Mouse (Mus musculus) limb, embryonic 12.5 days (tissue): Measurements from ENCODE around the gene Foxi1. TPM values are rescaled to one million over a fixed set of nuclear protein-coding genes. Genes with fewer than 3 reads are reported as not detected.

Experiments
- ATAC-seq: fragments of 200-750 bp; cut with Nextera tagmentation; 2 replicates; pipeline ENCODE4 v1.8.0; 2017; ENCODE audit warnings: low read depth, moderate TSS enrichment; ENCODE audit not compliant: insufficient number of reproducible peaks, insufficient read depth, low FRiP score, low TSS enrichment
- H3K27ac ChIP-seq: fragments of 300-500 bp; sonication (generic); 2 replicates; pipeline ENCODE4 v1.5.1; 2016; ENCODE audit warnings: mild to moderate bottlenecking, moderate library complexity
- H3K27me3 ChIP-seq: fragments of 300-500 bp; sonication (generic); 2 replicates; pipeline ENCODE4 v1.6.1; 2016; ENCODE audit warnings: mild to moderate bottlenecking, moderate library complexity
- H3K36me3 ChIP-seq: fragments of 300-500 bp; sonication (generic); 2 replicates; pipeline ENCODE4 v1.6.1; 2016; ENCODE audit warnings: mild to moderate bottlenecking, moderate library complexity
- H3K4me1 ChIP-seq: fragments of 300-500 bp; sonication (generic); replicated peaks from 2 replicates; pipeline ENCODE4 v1.6.1; 2016
- H3K4me2 ChIP-seq: fragments of 300-500 bp; sonication (generic); 2 replicates; pipeline ENCODE4 v1.6.1; 2016; ENCODE audit warnings: mild to moderate bottlenecking, moderate library complexity
- H3K4me3 ChIP-seq: fragments of 300-500 bp; sonication (generic); replicated peaks from 2 replicates; pipeline ENCODE4 v1.5.1; 2016; ENCODE audit warnings: mild to moderate bottlenecking
- H3K9ac ChIP-seq: fragments of 300-500 bp; sonication (generic); replicated peaks from 2 replicates; pipeline ENCODE4 v1.6.1; 2016; ENCODE audit warnings: mild to moderate bottlenecking, moderate library complexity
- H3K9me3 ChIP-seq: fragments of 300-500 bp; sonication (generic); 2 replicates; pipeline ENCODE4 v1.6.1; 2016; ENCODE audit warnings: mild to moderate bottlenecking, moderate library complexity
- WGBS: fragments of 180-500 bp; shearing (Covaris S2); methylation state at CpG from one replicate; pipeline ENCODE4 v1.1.7; 2016; 5-methylcytosine and 5-hydroxymethylcytosine counted together
- polyA plus RNA-seq: library from polyadenylated mRNA; unstranded; fragments of >200 nt; fragmentation: Nextera tagmentation; extraction: Ambion mirVana; gene quantifications from 2 replicates; pipeline ENCODE4 v1.2.1, GENCODE M21; 2016

Gene Foxi1
- polyA plus RNA-seq, 1 experiment from 2014 or later = not detected

DNA sequence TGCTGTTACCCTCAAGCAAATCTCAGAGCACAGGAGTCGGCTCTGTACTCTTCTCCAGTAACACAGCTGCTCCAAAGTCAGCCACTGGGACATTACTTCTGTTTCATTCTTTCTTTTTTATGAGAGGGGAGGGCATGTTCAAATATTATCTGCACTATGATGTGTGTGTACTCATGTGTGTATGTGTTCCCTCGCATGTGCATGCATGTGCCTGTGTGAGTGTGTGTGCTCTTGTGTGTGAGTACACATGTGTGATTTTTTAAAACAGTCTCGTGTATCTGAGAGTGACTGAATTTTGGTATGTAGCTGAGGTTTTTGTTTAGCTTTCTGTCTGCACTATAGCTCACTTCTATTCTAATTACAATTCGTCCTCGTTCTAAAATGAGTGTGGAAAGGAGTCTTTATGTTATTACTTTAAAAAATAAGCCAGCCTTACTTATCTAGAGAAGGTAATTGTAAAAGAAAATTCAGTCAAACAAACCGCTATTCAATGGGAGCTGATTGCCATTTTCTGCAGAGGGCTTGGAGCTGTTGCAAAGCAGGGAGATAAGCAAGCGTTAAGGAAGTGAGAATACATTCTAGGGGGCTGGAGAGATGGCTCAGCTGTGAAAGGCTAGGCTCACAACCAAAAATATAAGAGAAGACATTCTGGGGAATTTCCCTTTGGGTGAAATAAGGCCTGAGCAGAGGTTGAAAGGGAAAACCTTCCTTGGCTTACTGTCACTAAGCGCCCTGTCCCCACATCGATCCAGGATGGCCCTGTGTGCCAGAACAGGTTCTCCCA is 13.5 kb downstream of the Foxi1 start:
- Histone ChIP-seq H3K27ac (no peak overlapping the region), H3K27me3 (no peaks in the 10 kb centered on the region), H3K4me2 (no peak overlapping the region), H3K4me3 (no peak overlapping the region), H3K4me1 (no peaks in the 10 kb centered on the region), H3K9ac (no peak overlapping the region), H3K36me3 (no peaks in the 10 kb centered on the region), H3K9me3 (no peaks in the 10 kb centered on the region)
- 70% methylated on average over 9 of the region's 9 CpGs for WGBS
- no peak for ATAC-seq

DNA sequence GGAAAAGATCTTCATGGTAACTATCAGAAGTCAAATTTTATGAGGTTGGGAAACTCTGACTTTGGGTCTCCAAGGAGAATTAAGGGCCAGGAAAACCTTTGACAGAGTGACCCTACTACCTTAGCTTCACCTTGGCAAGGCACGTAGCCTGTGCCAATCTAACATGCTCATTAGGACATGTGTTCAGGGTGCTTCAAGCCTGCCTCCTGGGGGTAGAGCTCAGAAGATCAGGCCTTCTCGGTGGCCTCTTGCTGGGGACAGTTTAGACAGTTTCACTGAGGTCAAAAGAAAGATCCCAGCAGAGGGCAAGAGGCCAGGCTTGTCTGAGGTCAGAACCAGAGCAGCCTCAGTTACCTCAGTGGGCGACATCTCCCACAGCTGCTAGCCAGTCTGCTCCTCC is 14.2 kb downstream of the Foxi1 start:
- H3K27me3 ChIP-seq = no peaks in the 10 kb centered on the region

DNA sequence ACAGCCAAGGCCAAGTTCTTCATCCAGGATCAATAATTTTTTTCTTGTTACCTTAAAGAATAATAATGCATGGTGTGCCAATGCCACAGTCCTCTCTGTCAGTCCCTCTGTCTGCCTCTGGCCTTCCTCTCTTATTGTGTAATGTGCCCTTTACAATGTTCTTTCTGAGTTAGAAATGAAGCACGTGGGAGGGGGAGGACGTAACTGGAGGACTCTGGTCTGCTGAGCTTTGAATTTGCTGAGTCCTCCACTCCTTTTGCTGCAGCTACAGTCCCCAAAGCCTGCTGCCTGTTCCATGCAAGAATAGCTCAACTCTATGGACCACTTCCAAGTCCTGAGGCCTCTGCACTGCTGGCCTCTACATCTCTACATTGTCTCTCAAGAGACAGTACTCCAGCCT is 23.6 kb downstream of the Foxi1 start:
- Histone ChIP-seq H3K27ac (no peak overlapping the region), H3K4me2 (no peak overlapping the region), H3K4me1 (0 out of 2 replicates have a peak, but pooled peaks cover 3% of the 10 kb centered on the region), H3K27me3 (no peaks in the 10 kb centered on the region; the same call in 1 of the 2 replicates), H3K9me3 (no peaks in the 10 kb centered on the region), H3K9ac (no peak overlapping the region), H3K36me3 (no peaks in the 10 kb centered on the region), H3K4me3 (no peak overlapping the region)
- no peak for ATAC-seq
- WGBS = 84% methylated on average over 2 of the region's 2 CpGs

More for the DNA sequence above, 14.2 kb downstream of the Foxi1 start:
- WGBS = 48% methylated on average over 3 of the region's 3 CpGs
- no peaks in the 10 kb centered on the region for H3K4me1 ChIP-seq
- no peaks in the 10 kb centered on the region for H3K9me3 ChIP-seq
- no peaks in the 10 kb centered on the region for H3K36me3 ChIP-seq
- no peak for ATAC-seq
- no peak overlapping the region for H3K4me3 ChIP-seq
- H3K9ac ChIP-seq = no peak overlapping the region
- H3K27ac ChIP-seq = no peak overlapping the region
- no peak overlapping the region for H3K4me2 ChIP-seq

DNA sequence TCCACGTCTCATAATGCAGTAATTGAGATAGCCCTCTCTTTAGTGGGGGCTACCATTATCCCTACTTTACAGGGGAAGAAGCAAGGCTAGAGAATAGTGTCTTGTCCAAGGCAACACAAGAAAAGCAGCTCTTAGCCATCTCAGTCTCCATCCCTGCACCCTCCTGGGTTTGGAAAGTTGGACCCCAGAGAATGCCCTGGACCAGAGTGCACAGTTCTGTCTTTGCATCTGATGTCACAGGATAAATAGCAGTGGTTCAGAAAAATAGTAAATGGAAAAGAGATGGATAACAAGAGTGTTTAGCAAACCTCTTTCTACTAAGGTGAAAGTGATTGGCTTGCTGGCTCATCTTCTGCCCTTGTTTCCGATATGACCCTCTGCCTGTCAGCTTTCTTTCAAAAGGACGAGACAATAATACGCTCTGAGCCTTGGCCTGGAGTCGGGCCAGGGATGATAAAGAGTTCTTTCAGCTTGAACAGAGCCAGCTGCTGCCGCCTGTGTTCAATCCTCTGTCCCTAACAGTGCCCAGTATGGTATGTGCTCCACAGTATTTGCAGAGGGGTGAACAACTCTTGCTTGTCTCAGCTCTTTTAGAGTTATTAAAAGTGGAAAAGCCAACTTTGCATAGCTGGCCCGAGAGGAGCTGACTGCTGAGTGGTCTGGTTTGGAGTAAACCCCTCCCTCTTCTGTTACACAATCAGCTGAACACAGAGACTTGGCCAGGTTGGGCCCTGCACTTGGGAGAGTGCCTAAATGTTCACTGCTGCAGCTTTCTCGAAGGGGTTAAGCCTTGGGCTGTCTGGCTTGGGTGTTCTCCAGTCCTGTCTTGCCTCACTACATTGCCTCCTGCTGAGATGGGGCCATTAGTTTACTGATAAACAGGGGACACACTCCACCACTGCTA is 26.4 kb downstream of the Foxi1 start:
- WGBS = 64% methylated on average over 8 of the region's 8 CpGs
- Histone ChIP-seq H3K4me1 (0 out of 2 replicates have a peak, but pooled peaks cover 3% of the 10 kb centered on the region), H3K27ac (no peak overlapping the region), H3K27me3 (no peaks in the 10 kb centered on the region; the same call in 1 of the 2 replicates), H3K9me3 (no peaks in the 10 kb centered on the region), H3K36me3 (no peaks in the 10 kb centered on the region), H3K4me2 (no peak overlapping the region), H3K9ac (no peak overlapping the region), H3K4me3 (no peak overlapping the region)
- ATAC-seq = no peak

DNA sequence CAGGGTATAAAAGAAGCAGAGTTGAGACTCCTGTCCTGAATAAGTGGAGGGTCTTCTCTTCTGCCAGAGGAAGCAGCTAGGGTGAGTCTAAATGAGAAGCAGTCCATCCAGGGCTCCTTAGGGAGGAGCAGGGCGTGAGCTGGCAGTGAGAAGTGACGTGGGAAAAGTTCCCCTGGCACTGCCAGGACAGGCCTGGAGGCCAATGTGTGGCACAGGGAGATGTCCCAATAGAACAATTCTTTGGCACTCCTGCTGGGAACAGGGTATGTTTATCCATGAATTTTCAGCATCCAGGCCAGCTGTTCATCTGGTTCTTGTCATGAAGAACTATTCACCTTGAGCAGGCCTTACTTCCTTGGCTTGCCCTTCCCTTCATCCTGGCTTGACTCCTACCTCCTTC is 29.1 kb downstream of the Foxi1 start:
- Histone ChIP-seq H3K4me1 (0 out of 2 replicates have a peak, but pooled peaks cover 3% of the 10 kb centered on the region), H3K27me3 (no peaks in the 10 kb centered on the region; the same call in 1 of the 2 replicates), H3K27ac (no peak overlapping the region), H3K36me3 (no peaks in the 10 kb centered on the region), H3K9ac (no peak overlapping the region), H3K4me2 (no peak overlapping the region), H3K4me3 (no peak overlapping the region), H3K9me3 (no peaks in the 10 kb centered on the region)
- 71% methylated on average over 2 of the region's 2 CpGs for WGBS
- no peak for ATAC-seq

DNA sequence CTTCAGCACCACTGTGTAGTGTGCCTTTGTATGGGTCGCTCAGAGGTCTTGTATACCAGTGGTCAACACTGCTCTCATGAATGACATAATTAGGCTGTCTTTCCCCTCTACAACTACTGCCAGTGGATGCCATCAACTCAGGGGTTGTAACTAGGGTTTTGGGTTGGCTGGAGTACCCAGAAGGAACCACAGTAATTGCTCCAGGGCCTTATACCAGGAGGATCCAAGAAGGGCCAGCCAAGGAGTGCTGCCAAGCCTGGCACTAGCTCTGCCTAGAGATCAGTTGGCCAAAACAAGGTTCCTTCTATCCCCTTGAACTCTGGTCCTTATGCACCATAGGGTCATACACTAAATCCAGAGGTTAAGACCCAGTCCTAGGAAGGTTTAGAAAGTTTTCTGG is 31.5 kb downstream of the Foxi1 start:
- no peaks in the 10 kb centered on the region for H3K4me1 ChIP-seq
- H3K9me3 ChIP-seq = no peaks in the 10 kb centered on the region
- whole genome bisulfite sequencing = 77% methylated on average over 1 of the region's 1 CpGs
- H3K4me3 ChIP-seq = no peak overlapping the region
- H3K36me3 ChIP-seq = no peaks in the 10 kb centered on the region
- ATAC-seq = no peak
- H3K27me3 ChIP-seq = no peaks in the 10 kb centered on the region; the same call in 1 of the 2 replicates
- no peak overlapping the region for H3K4me2 ChIP-seq
- H3K9ac ChIP-seq = no peak overlapping the region
- no peak overlapping the region for H3K27ac ChIP-seq

DNA sequence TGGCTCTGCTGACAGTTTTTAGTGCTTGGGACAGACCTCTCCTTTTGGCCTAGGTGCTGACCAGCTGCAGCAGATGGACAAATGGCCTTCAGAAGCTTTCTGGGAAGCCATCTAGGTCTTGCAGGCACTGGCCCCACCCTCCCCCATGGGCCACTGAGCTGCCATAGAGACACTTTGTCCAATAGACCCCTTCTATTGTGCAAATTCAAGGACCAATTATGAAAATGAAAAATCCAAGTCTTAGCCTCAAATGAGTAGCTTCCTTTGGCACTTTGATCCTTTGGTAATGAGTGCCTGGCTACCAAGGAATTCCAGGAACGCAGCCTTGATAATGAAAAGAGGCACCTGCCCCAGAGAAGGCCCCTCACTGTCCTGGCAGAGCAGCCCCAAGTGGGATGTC is 36.7 kb downstream of the Foxi1 start:
- WGBS = 88% methylated on average over 1 of the region's 1 CpGs
- Histone ChIP-seq H3K27me3 (no peaks in the 10 kb centered on the region; the same call in 1 of the 2 replicates), H3K9ac (no peak overlapping the region), H3K27ac (no peak overlapping the region), H3K36me3 (no peaks in the 10 kb centered on the region), H3K4me2 (no peak overlapping the region), H3K4me3 (no peak overlapping the region), H3K4me1 (peaks cover 11% of the 10 kb centered on the region), H3K9me3 (no peaks in the 10 kb centered on the region)
- no peak for ATAC-seq

DNA sequence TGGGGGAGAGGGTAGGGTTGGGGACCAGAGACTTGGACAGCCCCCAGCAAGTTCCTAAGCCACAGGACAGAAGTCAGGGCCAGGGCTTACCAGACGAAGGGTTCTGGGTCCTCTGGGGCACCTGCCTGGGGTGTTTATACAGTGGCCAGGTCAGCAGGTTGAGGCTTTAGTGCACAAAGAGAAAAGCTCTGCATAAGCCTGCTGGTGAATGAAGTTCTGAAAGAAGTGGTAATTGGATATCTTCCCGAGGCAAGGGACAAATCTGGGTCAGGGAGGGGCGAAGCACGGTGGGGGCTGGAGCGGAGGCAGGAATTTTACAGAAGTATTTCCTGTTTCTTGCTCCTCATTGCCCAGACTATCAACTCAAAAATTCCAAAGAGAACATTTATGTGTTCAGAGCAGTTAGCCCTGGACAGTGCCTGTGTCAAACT is 38.4 kb downstream of the Foxi1 start:
- no peak overlapping the region for H3K27ac ChIP-seq
- ATAC-seq = peak; percentile 52
- no peak overlapping the region for H3K9ac ChIP-seq

DNA sequence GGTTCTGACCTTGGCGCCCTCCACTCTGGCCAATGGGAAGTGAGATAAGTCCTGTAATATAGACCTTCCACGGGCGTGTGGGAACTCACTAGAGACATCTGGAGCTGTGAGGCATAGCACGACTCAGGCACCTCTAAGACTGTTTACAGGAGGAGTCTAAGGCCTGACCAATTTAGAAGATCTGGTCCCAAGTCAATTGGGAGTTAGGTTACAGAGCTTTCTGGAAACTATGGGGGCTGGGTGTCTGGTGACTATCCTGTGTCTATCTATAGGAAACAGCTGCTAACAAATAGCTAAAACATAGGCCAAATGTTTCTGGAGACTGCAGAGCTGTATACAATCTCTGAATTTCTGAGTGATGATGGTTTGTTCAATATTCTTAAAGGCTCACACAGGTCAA is 41.5 kb downstream of the Foxi1 start:
- Histone ChIP-seq H3K4me2 (no peak overlapping the region), H3K4me3 (no peak overlapping the region), H3K4me1 (peaks cover 11% of the 10 kb centered on the region), H3K9ac (no peak overlapping the region), H3K27me3 (no peaks in the 10 kb centered on the region), H3K27ac (no peak overlapping the region), H3K36me3 (no peaks in the 10 kb centered on the region), H3K9me3 (no peaks in the 10 kb centered on the region)
- ATAC-seq = no peak
- WGBS = 48% methylated on average over 4 of the region's 4 CpGs

More for the DNA sequence above, 38.4 kb downstream of the Foxi1 start:
- Histone ChIP-seq H3K27me3 (no peaks in the 10 kb centered on the region), H3K36me3 (no peaks in the 10 kb centered on the region), H3K4me2 (no peak overlapping the region), H3K4me3 (no peak overlapping the region), H3K9me3 (no peaks in the 10 kb centered on the region), H3K4me1 (peaks cover 11% of the 10 kb centered on the region)
- WGBS = 24% methylated on average over 5 of the region's 5 CpGs

DNA sequence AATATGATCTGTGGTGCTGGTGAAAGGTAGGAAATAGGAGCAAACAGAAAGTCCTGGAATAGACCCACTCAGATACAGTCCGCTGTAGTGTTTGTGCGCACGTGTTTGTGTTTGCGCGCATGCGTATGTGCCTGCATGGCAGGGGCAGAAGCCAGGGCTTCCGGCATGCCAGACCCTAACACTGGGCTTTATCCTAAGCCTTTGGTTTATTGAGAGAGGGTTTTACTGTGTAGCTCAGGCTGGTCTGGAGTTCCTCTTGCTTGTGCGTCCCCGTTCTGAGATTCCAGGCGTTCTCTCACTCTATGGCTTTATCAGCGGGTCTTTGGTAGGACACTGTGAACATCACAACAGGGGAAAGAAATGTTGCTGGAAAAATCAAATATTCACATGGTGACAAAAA is 42.6 kb downstream of the Foxi1 start:
- Histone ChIP-seq H3K27ac (no peak overlapping the region), H3K9me3 (no peaks in the 10 kb centered on the region), H3K4me3 (no peak overlapping the region), H3K27me3 (no peaks in the 10 kb centered on the region), H3K4me2 (no peak overlapping the region), H3K36me3 (no peaks in the 10 kb centered on the region), H3K9ac (no peak overlapping the region), H3K4me1 (peaks cover 11% of the 10 kb centered on the region)
- ATAC-seq = no peak
- 90% methylated on average over 11 of the region's 11 CpGs for WGBS

DNA sequence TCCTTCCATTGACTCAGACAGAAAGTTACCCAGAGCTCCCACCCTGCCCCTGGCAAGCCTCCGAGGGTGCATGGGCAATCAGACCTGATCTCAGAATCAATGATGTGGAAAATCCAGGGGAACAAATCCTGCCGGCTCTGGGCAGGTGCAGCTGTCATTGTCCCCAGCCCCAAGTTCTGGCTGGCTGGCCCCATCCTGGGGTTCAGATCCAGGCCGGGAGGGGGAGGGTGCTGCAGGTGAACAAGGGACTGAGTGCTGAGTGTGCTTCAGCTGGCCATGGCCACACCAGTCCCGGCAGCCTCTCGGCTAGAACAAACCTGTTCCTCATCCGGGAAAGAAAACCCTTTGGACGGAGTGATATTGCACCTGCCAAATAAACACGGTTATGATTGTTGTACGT is 49.0 kb downstream of the Foxi1 start:
- no peak for ATAC-seq
- no peak overlapping the region for H3K4me2 ChIP-seq
- no peak overlapping the region for H3K9ac ChIP-seq

More for the DNA sequence above, 49.0 kb downstream of the Foxi1 start:
- Histone ChIP-seq H3K36me3 (no peaks in the 10 kb centered on the region), H3K27me3 (no peaks in the 10 kb centered on the region), H3K4me3 (no peak overlapping the region), H3K27ac (no peak overlapping the region), H3K4me1 (no peaks in the 10 kb centered on the region), H3K9me3 (no peaks in the 10 kb centered on the region)
- 84% methylated on average over 9 of the region's 9 CpGs for WGBS
